11 mouse cellular contexts compared by ENCODE assay signal in the genomic region with DNA sequence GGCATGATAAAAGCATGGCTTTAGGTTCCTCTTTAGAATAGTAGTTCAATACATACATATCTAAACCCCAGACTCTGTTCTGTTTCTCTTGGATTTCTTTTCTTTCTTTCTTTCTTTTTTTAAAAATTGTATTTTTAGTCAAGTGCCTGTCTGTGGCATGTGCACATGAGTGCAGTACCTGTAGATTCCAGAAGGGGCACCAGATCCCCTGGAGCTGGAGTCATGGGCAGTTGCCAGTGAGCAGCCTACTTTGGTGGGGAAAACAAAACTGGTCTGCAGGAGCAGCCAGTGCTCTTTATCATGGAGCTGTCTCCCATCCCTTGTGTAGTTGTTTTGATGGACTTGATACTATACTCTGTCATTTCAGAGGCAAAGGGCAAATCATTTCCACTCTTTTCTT. TPM values are rescaled to one million over a fixed set of nuclear protein-coding genes. Genes with fewer than 3 reads are reported as not detected.
DNase-seq lines count a peak whose midpoint lies in the region; ATAC-seq and TF ChIP-seq lines count a peak whose summit lies in the region.
"Had no signal": no experiment of that assay in that cellular context is flagged by ENCODE, and none has a peak within 500 bp of the region (broad histone marks: within the 10 kb centered on the region; RNA-seq: fewer than 3 reads in every experiment).

No protein-coding gene starts in this region.

- H3K27me3 ChIP-seq in forebrain, postnatal 0 days (ENCODE audit: insufficient read depth, low read length) = no peaks in the 10 kb centered on the region
- H3K27me3 ChIP-seq in forebrain, embryonic 15.5 days = no peaks in the 10 kb centered on the region
- H3K27me3 ChIP-seq in liver, embryonic 14.5 days (ENCODE audit: control insufficient read depth, insufficient read depth, low read length) = no peaks in the 10 kb centered on the region
- H3K27me3 ChIP-seq in MEL (ENCODE audit: control insufficient read depth in 1 of 2, insufficient read depth in 2 of 2, low read length in 2 of 2) = no peaks in the 10 kb centered on the region

- H3K79me2 ChIP-seq in MEL (ENCODE audit: control insufficient read depth, insufficient read depth, low read length, poor library complexity) = no peaks in the 10 kb centered on the region

- H3K9ac ChIP-seq in forebrain, postnatal 0 days = no peak overlapping the region
- no peak overlapping the region for H3K9ac ChIP-seq in forebrain, embryonic 15.5 days (replicated peaks)
- H3K9ac ChIP-seq in liver, embryonic 14.5 days (replicated peaks) = no peak overlapping the region
- no peak overlapping the region for H3K9ac ChIP-seq in MEL (ENCODE audit: control insufficient read depth, low read depth, low read length, poor library complexity, severe bottlenecking)
- H3K9ac ChIP-seq: embryonic facial prominence, embryonic 12.5 days had no signal

- H3K27ac ChIP-seq in forebrain, postnatal 0 days (ENCODE audit: low read depth, low read length) = no peak overlapping the region
- H3K27ac ChIP-seq in forebrain, embryonic 15.5 days (replicated peaks) = no peak overlapping the region
- H3K27ac ChIP-seq in liver, embryonic 14.5 days = no peak overlapping the region
- H3K27ac ChIP-seq in MEL (ENCODE audit: control insufficient read depth, low read depth, low read length) = no peak overlapping the region
- H3K27ac ChIP-seq: embryonic facial prominence, embryonic 12.5 days had no signal

- no peak for TF ChIP-seq EP300 in liver, embryonic 14.5 days (IDR thresholded peaks at IDR 0.05; ENCODE audit: low read depth)
- TF ChIP-seq EP300 in MEL (IDR thresholded peaks at IDR 0.05; ENCODE audit: low read depth in 1 of 2, low read length in 2 of 2) = no peak

- no peak for TF ChIP-seq POLR2A in MEL (IDR thresholded peaks at IDR 0.05; ENCODE audit: control insufficient read depth in 1 of 2, insufficient read depth in 1 of 2, low read depth in 1 of 2, low read length in 2 of 2, poor library complexity in 1 of 2)

- H3K4me1 ChIP-seq in forebrain, postnatal 0 days (ENCODE audit: insufficient read depth) = no peaks in the 10 kb centered on the region; the same call in 1 of the 2 replicates
- peaks cover 7% of the 10 kb centered on the region; the same call in 1 of the 2 replicates for H3K4me1 ChIP-seq in forebrain, embryonic 15.5 days
- H3K4me1 ChIP-seq in liver, embryonic 14.5 days (replicated peaks; ENCODE audit: control insufficient read depth in 2 of 2, insufficient read depth in 2 of 2, low read length in 1 of 2) = peaks cover 0 to 7% of the 10 kb centered on the region in 2 experiments; a peak in 2 of 4 replicates
- H3K4me1 ChIP-seq in MEL (ENCODE audit: control insufficient read depth in 1 of 2, insufficient read depth in 2 of 2, low read length in 2 of 2) = no peaks in the 10 kb centered on the region

- no peaks in the 10 kb centered on the region for H3K36me3 ChIP-seq in forebrain, postnatal 0 days (ENCODE audit: insufficient read depth)
- no peaks in the 10 kb centered on the region for H3K36me3 ChIP-seq in forebrain, embryonic 15.5 days
- H3K36me3 ChIP-seq in liver, embryonic 14.5 days (replicated peaks; ENCODE audit: control insufficient read depth, insufficient read depth, low read depth) = no peaks in the 10 kb centered on the region
- no peaks in the 10 kb centered on the region for H3K36me3 ChIP-seq in MEL (ENCODE audit: control insufficient read depth in 1 of 2, insufficient read depth in 2 of 2, low read length in 2 of 2)
- H3K36me3 ChIP-seq: embryonic facial prominence, embryonic 12.5 days had no signal

- no peak for TF ChIP-seq RAD21 in MEL (IDR thresholded peaks at IDR 0.05; ENCODE audit: low read depth, low read length)

- no peak for DNase-seq in forebrain, postnatal 0 days
- DNase-seq in liver, embryonic 14.5 days (ENCODE audit: low read depth in 3 of 3, low spot score in 3 of 3) = no peak
- DNase-seq in liver (no peak), MEL (ENCODE audit: low read depth, low spot score) (peak; percentile 12)
- no peak for DNase-seq in ovary, postnatal 36 days (ENCODE audit: low spot score)
- no peak for DNase-seq in left cerebral cortex, adult 11 months (ENCODE audit: low spot score)

- ATAC-seq in forebrain, postnatal 0 days = no peak
- no peak for ATAC-seq in forebrain, embryonic 15.5 days (replicated peaks)
- no peak for ATAC-seq in liver, embryonic 14.5 days (ENCODE audit: insufficient read depth)
- peak; percentile 76 for ATAC-seq in megakaryocyte progenitor cell, adult 5-6 weeks (replicated peaks; ENCODE audit: poor library complexity)

- peak; percentile 43 for TF ChIP-seq CTCF in forebrain, postnatal 0 days (IDR thresholded peaks at IDR 0.05; ENCODE audit: low read depth)
- TF ChIP-seq CTCF in liver, embryonic 14.5 days (IDR thresholded peaks at IDR 0.05; ENCODE audit: low read depth) = peak; percentile 54
- TF ChIP-seq CTCF in MEL (IDR thresholded peaks at IDR 0.05 in 2 of 3, conservative IDR thresholded peaks at IDR 0.05 in 1 of 3; ENCODE audit: control insufficient read depth in 1 of 3, insufficient read depth in 1 of 3, low read depth in 2 of 3, low read length in 3 of 3, poor library complexity in 1 of 3, severe bottlenecking in 1 of 3) = peak in 2 of 3 experiments; percentile 12 to 21; a peak in 2 of 6 replicates

- no peak overlapping the region for H3K4me2 ChIP-seq in forebrain, postnatal 0 days (ENCODE audit: low read depth)
- no peak overlapping the region for H3K4me2 ChIP-seq in forebrain, embryonic 15.5 days (replicated peaks)
- H3K4me2 ChIP-seq in liver, embryonic 14.5 days (ENCODE audit: low read depth) = no peak overlapping the region
- H3K4me2 ChIP-seq: embryonic facial prominence, embryonic 12.5 days had no signal

- no peaks in the 10 kb centered on the region for H3K9me3 ChIP-seq in forebrain, postnatal 0 days (ENCODE audit: low read length)
- H3K9me3 ChIP-seq in forebrain, embryonic 15.5 days = no peaks in the 10 kb centered on the region
- no peaks in the 10 kb centered on the region for H3K9me3 ChIP-seq in liver, embryonic 14.5 days (ENCODE audit: control insufficient read depth, low read length)
- H3K9me3 ChIP-seq in MEL (replicated peaks; ENCODE audit: insufficient read depth, low read length) = no peaks in the 10 kb centered on the region
- H3K9me3 ChIP-seq: embryonic facial prominence, embryonic 12.5 days had no signal

- H3K4me3 ChIP-seq in forebrain, postnatal 0 days (ENCODE audit: low read depth, low read length) = no peak overlapping the region
- no peak overlapping the region for H3K4me3 ChIP-seq in forebrain, embryonic 15.5 days
- H3K4me3 ChIP-seq in liver, embryonic 14.5 days (ENCODE audit: insufficient read depth in 1 of 2, low read depth in 2 of 2, low read length in 2 of 2) = no peak overlapping the region
- no peak overlapping the region for H3K4me3 ChIP-seq in MEL (ENCODE audit: control insufficient read depth in 1 of 2, insufficient read depth in 1 of 2, low read depth in 2 of 2, low read length in 2 of 2)
- H3K4me3 ChIP-seq: embryonic facial prominence, embryonic 12.5 days had no signal

TF ChIP-seq in MEL, 35 proteins besides CTCF, POLR2A, EP300 and RAD21 (continues in another document):
- no peak for TF ChIP-seq NELFE (IDR thresholded peaks at IDR 0.05; ENCODE audit: low read depth, low read length)
- TF ChIP-seq HCFC1 (IDR thresholded peaks at IDR 0.05; ENCODE audit: low read depth, low read length) = no peak
- TF ChIP-seq GABPA (IDR thresholded peaks at IDR 0.05; ENCODE audit: low read depth, low read length) = no peak
- TF ChIP-seq USF2 (IDR thresholded peaks at IDR 0.05; ENCODE audit: borderline replicate concordance in 1 of 2, insufficient read depth in 1 of 2, low read depth in 1 of 2, low read length in 2 of 2) = no peak
- TF ChIP-seq JUND (IDR thresholded peaks at IDR 0.05; ENCODE audit: low read depth, low read length) = no peak
- no peak for TF ChIP-seq CHD2 (IDR thresholded peaks at IDR 0.05; ENCODE audit: low read length)
- TF ChIP-seq CHD1 (IDR thresholded peaks at IDR 0.05; ENCODE audit: low read depth, low read length) = no peak

RNA-seq across cellular contexts. Expression of a gene that starts 28.2 kb away (rescaled TPM):
- 154 and 194 TPM in 2 replicates for total RNA-seq in forebrain, postnatal 0 days (2014; rRNA removed)
- 145 and 191 TPM in 2 replicates for polyA plus RNA-seq in forebrain, postnatal 0 days (2015; fragmentation: Nextera tagmentation; extraction: Ambion mirVana)
- polyA plus RNA-seq in forebrain, embryonic 15.5 days (2015; fragmentation: Nextera tagmentation; extraction: Ambion mirVana) = 124 and 126 TPM in 2 replicates
- polyA plus RNA-seq in liver, embryonic 14.5 days (2012; rRNA removed) = 24.7 and 26.1 TPM in 2 replicates
- 44.1 and 45.1 TPM in 2 replicates for polyA plus RNA-seq in liver, embryonic 14.5 days (2014; fragmentation: Nextera tagmentation; extraction: Ambion mirVana)
- total RNA-seq in MEL (2012; rRNA removed) = 70.9 and 75.7 TPM in 2 replicates
- 10 to 100 TPM in 1 of 2 experiments, not detected in 1; 60.5 TPM for polyA plus RNA-seq in MEL (2012; ENCODE audit: insufficient read depth in 1 of 2, insufficient read length in 2 of 2, low read depth in 1 of 2, low replicate concordance in 2 of 2, missing spikeins in 1 of 2)
- total RNA-seq in megakaryocyte progenitor cell, adult 5-6 weeks (2015) = 56.2 and 65.0 TPM in 2 replicates
- 78.6 and 104 TPM in 2 replicates for total RNA-seq in megakaryocyte progenitor cell, adult 5-6 weeks (2017)

RNA-seq across cellular contexts. Expression of a gene that starts 28.9 kb away (rescaled TPM):
- total RNA-seq in forebrain, postnatal 0 days (2014; rRNA removed) = not detected in 2 replicates
- 0.04 TPM in 1 of 2 replicates, not detected in the other for polyA plus RNA-seq in forebrain, postnatal 0 days (2015; fragmentation: Nextera tagmentation; extraction: Ambion mirVana)
- 0.05 and 0.10 TPM in 2 replicates for polyA plus RNA-seq in forebrain, embryonic 15.5 days (2015; fragmentation: Nextera tagmentation; extraction: Ambion mirVana)
- not detected in 2 replicates for polyA plus RNA-seq in liver, embryonic 14.5 days (2012; rRNA removed)
- not detected in 2 replicates for polyA plus RNA-seq in liver, embryonic 14.5 days (2014; fragmentation: Nextera tagmentation; extraction: Ambion mirVana)
- total RNA-seq in MEL (2012; rRNA removed) = not detected in 2 replicates
- polyA plus RNA-seq in MEL (2012; ENCODE audit: insufficient read depth in 1 of 2, insufficient read length in 2 of 2, low read depth in 1 of 2, low replicate concordance in 2 of 2, missing spikeins in 1 of 2) = under 1 TPM in 1 of 2 experiments, not detected in 1; 0.01 TPM
- not detected in 2 replicates for total RNA-seq in megakaryocyte progenitor cell, adult 5-6 weeks (2015)
- total RNA-seq in megakaryocyte progenitor cell, adult 5-6 weeks (2017) = not detected in 2 replicates
- total RNA-seq: hematopoietic stem cell, adult 5-6 weeks had no signal
- polyA plus RNA-seq: embryonic facial prominence, embryonic 12.5 days; lung, embryonic 16.5 days had no signal

RNA-seq across cellular contexts. Expression of a gene that starts 40.4 kb away (rescaled TPM):
- total RNA-seq in forebrain, postnatal 0 days (2014; rRNA removed) = 3.5 and 5.2 TPM in 2 replicates
- 4.0 and 4.2 TPM in 2 replicates for polyA plus RNA-seq in forebrain, postnatal 0 days (2015; fragmentation: Nextera tagmentation; extraction: Ambion mirVana)
- 2.0 TPM in 2 replicates for polyA plus RNA-seq in forebrain, embryonic 15.5 days (2015; fragmentation: Nextera tagmentation; extraction: Ambion mirVana)
- polyA plus RNA-seq in liver, embryonic 14.5 days (2012; rRNA removed) = 3.0 and 3.9 TPM in 2 replicates
- 5.7 and 6.0 TPM in 2 replicates for polyA plus RNA-seq in liver, embryonic 14.5 days (2014; fragmentation: Nextera tagmentation; extraction: Ambion mirVana)
- 0.20 and 0.35 TPM in 2 replicates for total RNA-seq in MEL (2012; rRNA removed)
- polyA plus RNA-seq in MEL (2012; ENCODE audit: insufficient read depth in 1 of 2, insufficient read length in 2 of 2, low read depth in 1 of 2, low replicate concordance in 2 of 2, missing spikeins in 1 of 2) = under 1 TPM in 1 of 2 experiments, not detected in 1; 0.13 TPM
- 0.81 and 1.2 TPM in 2 replicates for total RNA-seq in megakaryocyte progenitor cell, adult 5-6 weeks (2015)
- total RNA-seq in megakaryocyte progenitor cell, adult 5-6 weeks (2017) = 1.1 and 1.9 TPM in 2 replicates
- total RNA-seq: hematopoietic stem cell, adult 5-6 weeks had no signal
